Mouse (Mus musculus) heart, postnatal 25 days (tissue): ENCODE data around the gene Kiss1. TPM values are rescaled to one million over a fixed set of nuclear protein-coding genes. Genes with fewer than 3 reads are reported as not detected.

Experiments used
- DNase-seq: peaks from one replicate; pipeline ENCODE4 v3.0.0; 2022; ENCODE audit warnings: low spot score
- intact Hi-C: fragments of 180-260 bp; cut with DNase I; formaldehyde crosslinking; loops from one replicate; pipeline ENCODE4 v1.15.1; 2025
- total RNA-seq, 2 experiments: library from RNA; stranded (reverse); gene quantifications; 2 replicates each; pipeline ENCODE4 v1.2.3; 2021

Kiss1 gene
- total RNA-seq, 2 experiments from 2014 or later = not detected

- intact Hi-C loops = loop anchor here (2.0 to 5.0 kb wide), 3 partner anchors 35 to 207 kb away; no protein-coding TSS in a partner anchor
These were observed 31.7 kb downstream of the Kiss1 start for GRCm38 (mm10) chr1:133353371-133353809.

DNA sequence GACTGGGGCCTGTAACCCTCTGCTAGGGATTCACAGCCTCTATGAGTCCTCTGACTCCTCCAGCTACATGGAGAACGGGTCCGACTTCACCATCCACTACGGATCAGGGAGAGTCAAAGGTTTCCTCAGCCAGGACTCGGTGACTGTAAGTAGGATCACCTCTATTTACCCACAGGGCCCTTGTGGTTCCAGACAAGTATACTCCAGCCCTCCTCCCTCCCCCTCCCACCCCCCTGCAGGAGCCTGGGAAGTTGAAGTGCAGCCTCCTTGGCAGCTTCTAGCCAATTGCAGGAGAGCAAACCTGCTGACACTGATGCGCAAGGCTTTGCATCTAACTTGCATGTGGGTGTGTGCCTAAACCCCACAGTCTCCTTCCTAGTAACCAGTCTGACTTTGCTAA, 33.8 kb downstream of the Kiss1 start:
- DNase-seq = no peak
- intact Hi-C loops = no loop called here

More at GRCm38 (mm10) chr1:133353371-133353809, 31.7 kb downstream of the Kiss1 start:
- DNase-seq = no peak

GRCm38 (mm10) chr1:133355912-133356311, 34.2 kb downstream of the Kiss1 start:
- intact Hi-C loops = no loop called here
- no peak for DNase-seq

DNA sequence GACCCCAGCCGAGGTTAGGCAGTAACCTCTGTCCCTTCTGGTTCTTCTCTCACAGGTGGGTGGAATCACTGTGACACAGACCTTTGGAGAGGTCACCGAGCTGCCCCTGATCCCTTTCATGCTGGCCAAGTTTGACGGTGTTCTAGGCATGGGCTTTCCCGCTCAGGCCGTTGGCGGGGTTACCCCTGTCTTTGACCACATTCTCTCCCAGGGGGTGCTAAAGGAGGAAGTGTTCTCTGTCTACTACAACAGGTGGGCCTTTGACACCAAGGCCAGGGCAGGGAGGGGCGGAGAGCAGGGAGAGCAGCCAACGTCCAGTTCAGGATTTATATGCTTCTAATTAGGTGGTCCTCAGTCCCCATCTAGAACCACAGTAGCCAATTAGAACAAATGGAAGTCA, 34.7 kb downstream of the Kiss1 start:
- intact Hi-C loops = no loop called here
- no peak for DNase-seq

- DNase-seq = no peak
- intact Hi-C loops = no loop called here
These were observed 39.3 kb downstream of the Kiss1 start for GRCm38 (mm10) chr1:133361006-133361405.

- intact Hi-C loops = no loop called here
- DNase-seq = no peak
These were observed 40.4 kb downstream of the Kiss1 start for GRCm38 (mm10) chr1:133362103-133362502.

- DNase-seq = peak; percentile 80
- intact Hi-C loops = no loop called here
These were observed 41.8 kb downstream of the Kiss1 start, which contains the start of gene Etnk2 for GRCm38 (mm10) chr1:133363276-133364021. TSS of gene Etnk2 (plus strand) at chr1:133363572.

GRCm38 (mm10) chr1:133364022-133364630, 42.5 kb downstream of the Kiss1 start:
- intact Hi-C loops = no loop called here

DNA sequence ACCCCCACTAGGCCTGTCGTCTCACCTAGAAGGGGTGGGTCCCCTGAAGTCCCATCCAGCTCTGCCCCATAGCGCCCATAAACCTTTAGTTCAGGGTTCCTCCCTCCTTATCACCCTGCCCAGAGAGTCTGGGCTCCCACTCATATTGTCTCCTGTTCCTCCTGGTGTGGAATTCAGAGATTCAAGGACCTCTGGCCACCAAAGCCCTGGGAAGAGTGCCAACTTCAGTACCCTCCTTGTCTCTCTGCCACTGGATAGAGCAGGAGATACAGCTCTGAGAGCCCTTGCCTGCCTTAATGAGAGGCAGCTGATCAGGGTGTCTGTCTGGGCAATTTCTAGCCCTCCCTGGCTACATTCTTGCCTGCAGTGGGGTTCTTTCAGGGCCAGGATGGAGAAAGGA, 43.2 kb downstream of the Kiss1 start:
- no peak for DNase-seq
- intact Hi-C loops = no loop called here

More at GRCm38 (mm10) chr1:133364022-133364630, 42.5 kb downstream of the Kiss1 start:
- no peak for DNase-seq

- no peak for DNase-seq
- intact Hi-C loops = no loop called here
These were observed 45.4 kb downstream of the Kiss1 start for GRCm38 (mm10) chr1:133366951-133367605.

DNA sequence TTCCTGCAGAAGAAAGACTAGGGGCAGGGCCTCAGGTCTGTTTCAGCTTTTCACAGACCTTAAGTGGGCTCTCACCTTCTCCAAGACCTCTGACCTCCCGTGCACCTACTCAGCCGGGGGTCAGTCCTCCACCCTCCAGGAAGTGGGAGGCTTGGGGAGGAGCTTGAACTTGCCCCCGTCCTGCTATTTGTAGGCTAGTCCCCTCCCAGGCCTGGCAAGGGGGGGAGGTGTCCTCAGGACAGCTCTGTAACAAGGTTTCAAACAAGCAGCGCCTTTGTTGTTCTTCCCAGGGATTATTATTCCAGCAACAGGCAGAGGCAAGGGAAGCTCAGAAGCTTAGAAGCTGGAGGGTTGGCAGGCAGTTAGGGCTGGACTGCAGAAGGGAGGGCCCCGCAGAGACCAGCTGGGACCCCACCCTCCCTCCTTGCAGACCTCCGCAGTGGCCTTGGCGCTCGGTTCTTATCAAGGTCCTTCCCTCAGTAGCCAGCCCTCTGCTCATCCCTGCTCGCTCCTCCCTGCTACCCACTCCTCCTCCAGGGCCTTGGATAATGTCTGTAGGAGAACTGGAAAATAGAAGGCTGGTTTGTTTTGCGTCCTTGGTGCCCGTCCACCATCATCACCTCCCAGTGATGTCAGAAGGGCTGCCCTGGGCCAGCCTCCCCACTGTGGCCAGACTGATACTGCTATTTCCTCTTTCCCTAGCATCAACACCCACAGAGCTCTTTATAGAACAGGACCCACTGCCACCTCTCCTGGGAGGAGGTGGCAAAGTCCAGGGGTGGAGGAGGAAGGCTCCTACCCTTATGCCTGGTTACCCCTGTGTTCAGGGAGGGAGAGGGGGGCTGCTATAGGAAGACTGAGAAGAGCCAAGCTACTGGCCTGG, 46.2 kb downstream of the Kiss1 start:
- DNase-seq = peak; percentile 29
- intact Hi-C loops = no loop called here

DNA sequence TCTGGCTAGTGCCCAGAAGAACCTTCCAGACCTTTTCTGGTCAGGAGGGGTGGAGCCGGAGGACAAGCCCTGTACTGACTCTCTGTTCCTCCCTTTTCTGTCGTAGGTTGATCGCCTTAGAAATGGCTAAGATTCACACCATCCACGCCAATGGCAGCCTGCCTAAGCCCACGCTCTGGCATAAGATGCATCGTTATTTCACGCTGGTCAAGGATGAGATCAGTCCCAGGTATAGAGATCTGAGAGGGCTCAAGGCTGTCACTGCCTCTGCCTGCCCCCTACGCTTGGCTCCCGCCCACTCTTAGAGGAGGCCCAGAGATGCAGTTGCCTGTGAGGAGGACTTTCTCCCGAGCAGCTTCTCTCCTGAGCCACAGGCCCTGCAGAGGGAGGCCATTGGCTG, 47.0 kb downstream of the Kiss1 start:
- DNase-seq = no peak
- intact Hi-C loops = no loop called here

DNA sequence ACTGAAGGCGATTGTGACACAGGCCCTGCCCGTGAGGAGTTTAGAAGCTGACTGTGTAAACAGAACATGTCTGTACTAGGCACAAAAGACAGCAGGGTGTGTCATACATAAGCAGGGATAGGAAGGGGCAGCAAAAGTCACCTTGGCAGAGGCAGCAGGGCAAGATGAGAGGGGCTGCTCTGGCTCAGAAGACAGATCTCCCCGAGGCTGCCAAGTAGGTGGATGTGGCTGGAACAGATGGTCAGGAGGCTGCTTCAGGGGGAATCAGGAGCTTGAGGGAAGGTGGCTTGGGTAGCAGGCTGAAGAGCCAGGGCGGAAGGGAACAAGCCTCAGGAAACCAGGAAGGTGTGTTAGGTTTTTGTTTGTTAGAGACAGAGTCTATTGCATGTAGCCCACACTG, 48.7 kb downstream of the Kiss1 start:
- DNase-seq = no peak

GRCm38 (mm10) chr1:133371431-133371830, 49.8 kb downstream of the Kiss1 start:
- intact Hi-C loops = no loop called here
- no peak for DNase-seq

More for the DNA sequence above, 48.7 kb downstream of the Kiss1 start:
- intact Hi-C loops = no loop called here

DNA sequence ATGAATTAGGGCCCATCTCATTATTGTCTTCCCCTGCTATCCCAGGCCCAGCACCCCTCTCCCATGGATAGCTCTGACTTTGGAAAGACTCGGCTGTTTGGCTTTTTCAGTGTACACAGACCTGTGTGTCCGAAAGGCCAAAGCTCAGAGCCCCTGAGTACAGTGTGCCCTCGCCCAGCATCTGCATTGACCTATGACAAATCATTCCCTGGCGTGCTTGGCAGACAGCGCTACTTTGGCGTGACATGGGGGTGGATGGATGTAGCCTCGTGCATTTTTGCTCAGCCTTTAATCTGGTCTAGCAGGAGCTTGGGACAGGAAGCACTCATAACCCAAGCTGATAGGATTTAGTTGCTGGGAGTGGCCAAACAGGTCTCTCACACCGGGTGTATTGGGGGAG, 50.4 kb downstream of the Kiss1 start:
- DNase-seq = no peak
- intact Hi-C loops = no loop called here

DNA sequence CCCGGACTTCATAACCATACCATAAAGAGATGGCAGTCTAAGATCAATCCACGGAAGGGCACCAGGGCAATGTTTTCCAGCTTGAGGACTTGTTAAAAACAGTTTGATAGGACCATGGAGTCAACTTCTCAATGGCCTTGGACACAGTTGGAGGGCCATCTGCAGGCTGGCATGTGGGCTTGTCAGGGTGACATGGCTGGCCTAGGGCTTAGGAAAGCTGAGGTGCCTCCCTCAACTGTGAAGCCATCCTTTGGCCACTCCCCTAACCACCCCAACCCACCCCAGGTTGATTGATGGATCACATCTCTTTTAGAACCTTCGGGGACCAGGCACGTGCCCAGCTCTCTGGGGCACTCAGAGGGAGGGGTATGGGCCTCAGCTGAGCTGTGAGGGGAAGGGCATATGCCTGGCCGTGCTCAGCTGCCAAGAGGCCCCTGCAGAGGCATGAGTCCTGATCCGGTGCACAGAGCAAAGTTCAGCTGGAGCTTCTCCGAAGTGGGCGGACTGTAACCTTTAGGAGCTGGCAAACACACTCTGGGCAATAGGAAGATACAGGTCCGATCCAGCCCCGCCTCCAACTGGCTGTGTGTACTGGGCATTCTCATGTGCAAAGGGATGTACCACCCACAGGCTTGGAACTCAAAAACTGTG, 54.1 kb downstream of the Kiss1 start:
- DNase-seq = no peak
- intact Hi-C loops = no loop called here

GRCm38 (mm10) chr1:133377547-133377946, 55.9 kb downstream of the Kiss1 start:
- DNase-seq = no peak
- intact Hi-C loops = no loop called here
